Mouse (Mus musculus) kidney, adult 11 months (tissue): Measurements from ENCODE around the gene Msmb.
"Not testable (repeated sequence)": the region's sequence is repeated elsewhere in the genome, so short reads cannot be mapped to it uniquely, and the experiment has no call there.

Experiments used
- DNase-seq: peaks from one replicate; pipeline ENCODE4 v3.0.0; 2022

Msmb gene

GRCm38 (mm10) chr14:32141723-32142122 is at the start of gene Msmb:
Gene Msmb (plus strand): TSS chr14:32142023.
- no peak for DNase-seq

- no peak for DNase-seq
Observed at GRCm38 (mm10) chr14:32093018-32093417, 48.8 kb upstream of the Msmb start.

GRCm38 (mm10) chr14:32093500-32094117 is 48.2 kb upstream of the Msmb start:
- no peak for DNase-seq

- DNase-seq, result no peak
Observed at GRCm38 (mm10) chr14:32095646-32096045, 46.2 kb upstream of the Msmb start.

GRCm38 (mm10) chr14:32096740-32097139 is 45.1 kb upstream of the Msmb start:
- no peak for DNase-seq

- no peak for DNase-seq
Observed at GRCm38 (mm10) chr14:32097691-32098090, 44.1 kb upstream of the Msmb start.

- no peak for DNase-seq
Observed at GRCm38 (mm10) chr14:32098951-32099350, 42.9 kb upstream of the Msmb start.

GRCm38 (mm10) chr14:32103556-32103955 is 38.3 kb upstream of the Msmb start:
- DNase-seq, result no peak

GRCm38 (mm10) chr14:32105663-32106062 is 36.2 kb upstream of the Msmb start:
- peak; percentile 60 for DNase-seq

- DNase-seq, result no peak
Observed at GRCm38 (mm10) chr14:32106911-32107310, 34.9 kb upstream of the Msmb start.

- not testable (repeated sequence) for DNase-seq
Observed at GRCm38 (mm10) chr14:32112124-32112523, 29.7 kb upstream of the Msmb start.

GRCm38 (mm10) chr14:32120940-32121919 is 20.6 kb upstream of the Msmb start:
- DNase-seq, result no peak

GRCm38 (mm10) chr14:32121920-32122315 is 19.9 kb upstream of the Msmb start:
- DNase-seq, result peak; percentile 29

- no peak for DNase-seq
Observed at GRCm38 (mm10) chr14:32124261-32124660, 17.6 kb upstream of the Msmb start.

GRCm38 (mm10) chr14:32125256-32125655 is 16.6 kb upstream of the Msmb start:
- not testable (repeated sequence) for DNase-seq

- DNase-seq, result no peak
Observed at GRCm38 (mm10) chr14:32128409-32128808, 13.4 kb upstream of the Msmb start.

- DNase-seq, result no peak
Observed at GRCm38 (mm10) chr14:32131836-32132235, 10.0 kb upstream of the Msmb start.

- DNase-seq, result no peak
Observed at GRCm38 (mm10) chr14:32134293-32134692, 7.5 kb upstream of the Msmb start.

- DNase-seq, result not testable (repeated sequence)
Observed at GRCm38 (mm10) chr14:32136467-32136866, 5.4 kb upstream of the Msmb start.

GRCm38 (mm10) chr14:32140359-32140965 is 1.4 kb upstream of the Msmb start:
- no peak for DNase-seq

GRCm38 (mm10) chr14:32144734-32145133 is 2.9 kb downstream of the Msmb start:
- DNase-seq, result no peak

GRCm38 (mm10) chr14:32145401-32145800 is 3.6 kb downstream of the Msmb start:
- DNase-seq, result no peak

- DNase-seq, result no peak
Observed at GRCm38 (mm10) chr14:32145809-32146511, 4.1 kb downstream of the Msmb start.
